Comparison of ENCODE assay signal across 29 mouse cellular contexts in the genomic region with DNA sequence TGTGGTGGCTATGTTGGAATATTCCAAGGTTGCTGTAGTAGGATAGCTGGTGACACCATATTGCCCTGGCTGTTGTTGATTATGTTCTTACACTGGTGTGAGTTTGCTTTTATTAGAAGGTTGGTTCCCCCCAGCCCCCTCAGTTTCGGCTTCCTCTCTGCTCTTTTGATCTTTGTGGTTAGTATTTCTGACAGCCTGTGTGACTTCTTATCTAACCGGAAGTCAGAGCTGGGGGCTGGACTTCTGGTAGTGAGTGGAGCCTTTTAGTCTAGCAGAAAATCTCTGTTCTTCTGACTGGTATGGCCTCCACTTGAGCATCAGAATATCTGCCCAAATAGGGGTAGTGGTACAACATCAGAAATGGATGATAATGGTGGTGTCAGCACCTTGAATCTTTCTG. TPM values are rescaled to one million over a fixed set of nuclear protein-coding genes. Genes with fewer than 3 reads are reported as not detected.
DNase-seq lines count a peak whose midpoint lies in the region; ATAC-seq and TF ChIP-seq lines count a peak whose summit lies in the region.
"Had no signal": no experiment of that assay in that cellular context is flagged by ENCODE, and none has a peak within 500 bp of the region (broad histone marks: within the 10 kb centered on the region; RNA-seq: fewer than 3 reads in every experiment).

No protein-coding gene starts in this region.

- H3K4me2 ChIP-seq in lung, postnatal 0 days (replicated peaks; ENCODE audit: low read depth, low read length): no peak overlapping the region
- H3K4me2 ChIP-seq in hindbrain, embryonic 16.5 days (ENCODE audit: low read length): no peak overlapping the region
- H3K4me2 ChIP-seq: embryonic facial prominence, embryonic 12.5 days; midbrain, embryonic 13.5 days; neural tube, embryonic 12.5 days had no signal

- DNase-seq in 416B (ENCODE audit: low read depth): peak; percentile 84
- DNase-seq in CD4-positive, CD25-positive, alpha-beta regulatory T cell, adult 2 months (ENCODE audit: low read depth, low spot score): peak; percentile 60
- DNase-seq in naive thymus-derived CD4-positive, alpha-beta T cell, adult 2 months (ENCODE audit: low read depth): peak; percentile 40
- DNase-seq in lung, postnatal 0 days (ENCODE audit: low spot score): no peak
- DNase-seq: adrenal gland, adult 8-10 months; cerebellum, adult 18-20 months; cerebellum, postnatal 14 days; gastrocnemius, adult 2 months; heart, postnatal 4 days; kidney, adult 2 months; liver, postnatal 0 days; lung, postnatal 10 days; retina, postnatal 1 day; right cerebral cortex, postnatal 25 days had no signal

- H3K4me1 ChIP-seq in lung, postnatal 0 days (ENCODE audit: insufficient read depth, low read depth, low read length): no peaks in the 10 kb centered on the region
- no peaks in the 10 kb centered on the region for H3K4me1 ChIP-seq in hindbrain, embryonic 16.5 days (ENCODE audit: control insufficient read depth, insufficient read depth, low read depth, low read length)
- H3K4me1 ChIP-seq: embryonic facial prominence, embryonic 12.5 days; heart, embryonic 10.5 days; midbrain, embryonic 13.5 days; neural tube, embryonic 12.5 days had no signal

- TF ChIP-seq EP300 in lung, postnatal 0 days (IDR thresholded peaks at IDR 0.05): no peak

- H3K9ac ChIP-seq in lung, postnatal 0 days (replicated peaks; ENCODE audit: low read depth): no peak overlapping the region
- no peak overlapping the region for H3K9ac ChIP-seq in hindbrain, embryonic 16.5 days (ENCODE audit: low read depth, low read length)
- H3K9ac ChIP-seq: embryonic facial prominence, embryonic 12.5 days; liver, postnatal 0 days; midbrain, embryonic 13.5 days; neural tube, embryonic 12.5 days had no signal

- ATAC-seq in common myeloid progenitor, adult 5-6 weeks (replicated peaks; ENCODE audit: low read depth, poor library complexity, severe bottlenecking): peak; percentile 87
- no peak for ATAC-seq in lung, postnatal 0 days
- ATAC-seq in hindbrain, embryonic 16.5 days: no peak
- ATAC-seq in erythroid progenitor cell, adult 5-6 weeks (replicated peaks; ENCODE audit: low FRiP score, poor library complexity, severe bottlenecking): no peak
- ATAC-seq: forebrain, embryonic 14.5 days; hindbrain, postnatal 0 days; liver, postnatal 0 days; midbrain, embryonic 13.5 days; Patski had no signal

- H3K4me3 ChIP-seq in lung, postnatal 0 days (ENCODE audit: low read depth, low read length): no peak overlapping the region
- no peak overlapping the region for H3K4me3 ChIP-seq in hindbrain, embryonic 16.5 days (ENCODE audit: low read length)
- H3K4me3 ChIP-seq: embryonic facial prominence, embryonic 12.5 days; gastrocnemius, adult 2 months; heart, embryonic 10.5 days; midbrain, embryonic 13.5 days; neural tube, embryonic 12.5 days had no signal

- no peaks in the 10 kb centered on the region for H3K27me3 ChIP-seq in lung, postnatal 0 days (replicated peaks; ENCODE audit: insufficient read depth, low read length)
- H3K27me3 ChIP-seq in hindbrain, embryonic 16.5 days (replicated peaks; ENCODE audit: control insufficient read depth, insufficient read depth, low read length): no peaks in the 10 kb centered on the region
- H3K27me3 ChIP-seq: embryonic facial prominence, embryonic 12.5 days; midbrain, embryonic 13.5 days; neural tube, embryonic 12.5 days had no signal

- no peaks in the 10 kb centered on the region for H3K36me3 ChIP-seq in lung, postnatal 0 days (ENCODE audit: insufficient read depth, low read length)
- H3K36me3 ChIP-seq in hindbrain, embryonic 16.5 days (ENCODE audit: control insufficient read depth, insufficient read depth, low read length): no peaks in the 10 kb centered on the region
- H3K36me3 ChIP-seq: embryonic facial prominence, embryonic 12.5 days; G1E; heart, embryonic 10.5 days; midbrain, embryonic 13.5 days; neural tube, embryonic 12.5 days had no signal

- 41% methylated on average over 2 of the region's 2 CpGs for WGBS in lung, postnatal 0 days
- 64% methylated on average over 2 of the region's 2 CpGs for WGBS in hindbrain, embryonic 16.5 days

- H3K9me3 ChIP-seq in lung, postnatal 0 days (ENCODE audit: low read length): no peaks in the 10 kb centered on the region
- H3K9me3 ChIP-seq in hindbrain, embryonic 16.5 days (ENCODE audit: control insufficient read depth, low read length): no peaks in the 10 kb centered on the region
- H3K9me3 ChIP-seq: embryonic facial prominence, embryonic 12.5 days; G1E; heart, embryonic 10.5 days; midbrain, embryonic 13.5 days; neural tube, embryonic 12.5 days had no signal

- no peak for TF ChIP-seq CTCF in lung, postnatal 0 days (IDR thresholded peaks at IDR 0.05)

- no peak overlapping the region for H3K27ac ChIP-seq in lung, postnatal 0 days (ENCODE audit: low read length)
- H3K27ac ChIP-seq in hindbrain, embryonic 16.5 days (ENCODE audit: low read depth, low read length): no peak overlapping the region
- H3K27ac ChIP-seq: embryonic facial prominence, embryonic 12.5 days; gastrocnemius, adult 2 months; heart, embryonic 10.5 days; hindbrain, postnatal 0 days; kidney, postnatal 0 days; midbrain, embryonic 13.5 days; neural tube, embryonic 12.5 days had no signal

RNA-seq across cellular contexts. Expression of a gene that starts 45.9 kb away (rescaled TPM):
- 0.46 and 0.53 TPM in 2 replicates for total RNA-seq in common myeloid progenitor, adult 5-6 weeks (2017)
- polyA plus RNA-seq in lung, postnatal 0 days (2015; fragmentation: Nextera tagmentation; extraction: Ambion mirVana): 0.76 and 1.2 TPM in 2 replicates
- 2.7 and 3.5 TPM in 2 replicates for polyA plus RNA-seq in hindbrain, embryonic 16.5 days (2015; fragmentation: Nextera tagmentation; extraction: Ambion mirVana)
- not detected in 2 replicates for total RNA-seq in erythroid progenitor cell, adult 5-6 weeks (2015; ENCODE audit: low replicate concordance)
- total RNA-seq in erythroid progenitor cell, adult 5-6 weeks (2017; ENCODE audit: low replicate concordance): not detected in 2 replicates
- total RNA-seq: G1E had no signal
- polyA plus RNA-seq: C2C12; G1E; large intestine, adult 2 months; liver, adult 2 months; liver, postnatal 0 days had no signal
